In genomic region chr3:40410749-40411310, GRCm38 (mm10) we compare ENCODE assay signal across 23 mouse cellular contexts.
DNase-seq lines count a peak whose midpoint lies in the region; ATAC-seq and TF ChIP-seq lines count a peak whose summit lies in the region.
"Had no signal": no experiment of that assay in that cellular context is flagged by ENCODE, and none has a peak within 500 bp of the region (broad histone marks: within the 10 kb centered on the region; RNA-seq: fewer than 3 reads in every experiment).

No protein-coding gene starts in this region.

- DNase-seq in kidney, adult 2 months, result peak; percentile 18
- DNase-seq in kidney, postnatal 10 days, result no peak
- no peak for DNase-seq in kidney, postnatal 25 days
- peak; percentile 34 for DNase-seq in lung, postnatal 0 days (ENCODE audit: low spot score)
- no peak for DNase-seq in lung, adult 18-20 months
- no peak for DNase-seq in limb, embryonic 10.5 days (ENCODE audit: low spot score)
- DNase-seq in urinary bladder, postnatal 4 days (ENCODE audit: low spot score in 2 of 2), result no peak
- DNase-seq: adrenal gland, adult 2 months; adrenal gland, postnatal 25 days; cerebellum, adult 18-20 months; cerebellum, adult 9-11 months; cerebellum, postnatal 36 days; gastrocnemius, postnatal 25 days; heart, postnatal 10 days; heart, postnatal 4 days had no signal

- H3K4me3 ChIP-seq in kidney, adult 2 months (ENCODE audit: insufficient read depth, low read depth, low read length), result no peak overlapping the region
- no peak overlapping the region for H3K4me3 ChIP-seq in kidney, embryonic 16.5 days (ENCODE audit: low read length)
- H3K4me3 ChIP-seq in lung, postnatal 0 days (ENCODE audit: low read depth, low read length), result no peak overlapping the region
- H3K4me3 ChIP-seq in limb, embryonic 10.5 days, result no peak overlapping the region
- H3K4me3 ChIP-seq: embryonic facial prominence, embryonic 13.5 days; forebrain, embryonic 12.5 days; heart, embryonic 10.5 days; hindbrain, embryonic 12.5 days had no signal

- H3K36me3 ChIP-seq in kidney, adult 2 months (ENCODE audit: control insufficient read depth, insufficient read depth, low read length), result no peaks in the 10 kb centered on the region
- H3K36me3 ChIP-seq in kidney, embryonic 16.5 days (ENCODE audit: insufficient read depth, low read length), result no peaks in the 10 kb centered on the region
- H3K36me3 ChIP-seq in lung, postnatal 0 days (ENCODE audit: insufficient read depth, low read length), result no peaks in the 10 kb centered on the region
- no peaks in the 10 kb centered on the region for H3K36me3 ChIP-seq in limb, embryonic 10.5 days
- H3K36me3 ChIP-seq: embryonic facial prominence, embryonic 13.5 days; forebrain, embryonic 12.5 days; heart, embryonic 10.5 days; hindbrain, embryonic 12.5 days had no signal

- ATAC-seq in kidney, embryonic 16.5 days (ENCODE audit: low FRiP score, low TSS enrichment), result 0 out of 2 replicates have a peak, but pooled peaks have one; percentile 35
- ATAC-seq in lung, postnatal 0 days, result peak; percentile 40; the same call in 1 of the 2 replicates
- ATAC-seq: activated CD4-positive, CD25-positive, alpha-beta regulatory T cell, adult 4 months; forebrain, embryonic 16.5 days; Patski had no signal

- 0 out of 2 replicates have a peak overlapping the region, but pooled peaks have one; percentile 16 for H3K27ac ChIP-seq in kidney, adult 2 months (ENCODE audit: insufficient read depth, low read depth, low read length)
- H3K27ac ChIP-seq in kidney, embryonic 16.5 days (ENCODE audit: low read length), result peak overlapping the region; percentile 55; the same call in 1 of the 2 replicates
- no peak overlapping the region for H3K27ac ChIP-seq in lung, postnatal 0 days (ENCODE audit: low read length)
- H3K27ac ChIP-seq in limb, embryonic 10.5 days, result 0 out of 2 replicates have a peak overlapping the region, but pooled peaks have one; percentile 7
- H3K27ac ChIP-seq: embryonic facial prominence, embryonic 13.5 days; forebrain, embryonic 12.5 days; heart, embryonic 10.5 days; hindbrain, embryonic 12.5 days had no signal

- H3K9ac ChIP-seq in kidney, embryonic 16.5 days (replicated peaks; ENCODE audit: low read length), result no peak overlapping the region
- no peak overlapping the region for H3K9ac ChIP-seq in lung, postnatal 0 days (replicated peaks; ENCODE audit: low read depth)
- H3K9ac ChIP-seq: embryonic facial prominence, embryonic 13.5 days; forebrain, embryonic 12.5 days; hindbrain, embryonic 12.5 days had no signal

- 34% methylated on average over 4 of the region's 4 CpGs for WGBS in kidney, adult 2 months
- 30% methylated on average over 4 of the region's 4 CpGs for WGBS in kidney, embryonic 16.5 days
- 51% methylated on average over 4 of the region's 4 CpGs for WGBS in lung, postnatal 0 days
- 79% methylated on average over 4 of the region's 4 CpGs for WGBS in limb, embryonic 10.5 days

- H3K4me2 ChIP-seq in kidney, embryonic 16.5 days (replicated peaks; ENCODE audit: low read depth, low read length), result no peak overlapping the region
- no peak overlapping the region for H3K4me2 ChIP-seq in lung, postnatal 0 days (replicated peaks; ENCODE audit: low read depth, low read length)
- H3K4me2 ChIP-seq: embryonic facial prominence, embryonic 13.5 days; forebrain, embryonic 12.5 days; hindbrain, embryonic 12.5 days had no signal

- TF ChIP-seq POLR2A in kidney, adult 2 months (IDR thresholded peaks at IDR 0.05; ENCODE audit: low read depth, low read length), result no peak

- TF ChIP-seq CTCF in kidney, adult 2 months (conservative IDR thresholded peaks at IDR 0.05; ENCODE audit: insufficient read depth, insufficient read length, low read depth, low read length), result no peak
- no peak for TF ChIP-seq CTCF in lung, postnatal 0 days (IDR thresholded peaks at IDR 0.05)

- no peaks in the 10 kb centered on the region for H3K4me1 ChIP-seq in kidney, adult 2 months (ENCODE audit: control insufficient read depth, insufficient read depth, low read length)
- H3K4me1 ChIP-seq in kidney, embryonic 16.5 days (ENCODE audit: insufficient read depth, low read length), result peaks cover 18% of the 10 kb centered on the region
- H3K4me1 ChIP-seq in lung, postnatal 0 days (ENCODE audit: insufficient read depth, low read depth, low read length), result no peaks in the 10 kb centered on the region
- peaks cover 42% of the 10 kb centered on the region for H3K4me1 ChIP-seq in limb, embryonic 10.5 days
- H3K4me1 ChIP-seq: embryonic facial prominence, embryonic 13.5 days had no signal

- H3K9me3 ChIP-seq in kidney, embryonic 16.5 days (ENCODE audit: low read length), result no peaks in the 10 kb centered on the region
- H3K9me3 ChIP-seq in lung, postnatal 0 days (ENCODE audit: low read length), result no peaks in the 10 kb centered on the region
- H3K9me3 ChIP-seq in limb, embryonic 10.5 days (replicated peaks), result no peaks in the 10 kb centered on the region
- H3K9me3 ChIP-seq: embryonic facial prominence, embryonic 13.5 days; forebrain, embryonic 12.5 days; heart, embryonic 10.5 days; hindbrain, embryonic 12.5 days had no signal

- H3K27me3 ChIP-seq in kidney, adult 2 months (replicated peaks; ENCODE audit: control insufficient read depth, insufficient read depth, low read length), result no peaks in the 10 kb centered on the region
- H3K27me3 ChIP-seq in kidney, embryonic 16.5 days (ENCODE audit: insufficient read depth, low read length), result no peaks in the 10 kb centered on the region
- H3K27me3 ChIP-seq in lung, postnatal 0 days (replicated peaks; ENCODE audit: insufficient read depth, low read length), result no peaks in the 10 kb centered on the region
- H3K27me3 ChIP-seq in limb, embryonic 10.5 days (ENCODE audit: low read depth, poor library complexity, severe bottlenecking), result no peaks in the 10 kb centered on the region
- H3K27me3 ChIP-seq: embryonic facial prominence, embryonic 13.5 days; forebrain, embryonic 12.5 days; hindbrain, embryonic 12.5 days had no signal

- peak; percentile 20; the same call in 1 of the 2 replicates for TF ChIP-seq EP300 in lung, postnatal 0 days (IDR thresholded peaks at IDR 0.05)

Comparison
In these comparisons a context has a peak if more than half of its experiments do, and no peak if none do; other contexts are left out.
1. DNase-seq: peak in kidney, adult 2 months (single experiment) and lung, postnatal 0 days (single experiment); none in kidney, postnatal 10 days (single experiment), kidney, postnatal 25 days (0 of 2), lung, adult 18-20 months (0 of 2), limb, embryonic 10.5 days (single experiment) and urinary bladder, postnatal 4 days (0 of 2).